Mouse (Mus musculus): ENCODE results near the gene Kcnj3.

- no peak for TF ChIP-seq CTCF (IDR thresholded peaks at IDR 0.05; ENCODE audit: control insufficient read depth, insufficient read depth, insufficient read length)
- no peak for TF ChIP-seq CEBPB (IDR thresholded peaks at IDR 0.05; ENCODE audit: low read depth)
- no peak for TF ChIP-seq USF1 (IDR thresholded peaks at IDR 0.05; ENCODE audit: low read depth)
- no peak for TF ChIP-seq FOSL1 (IDR thresholded peaks at IDR 0.05; ENCODE audit: insufficient read depth, low read length, poor library complexity, severe bottlenecking)
- TF ChIP-seq MYOG (IDR thresholded peaks at IDR 0.05; ENCODE audit: control insufficient read depth, extremely low read depth, insufficient read length) = no peak
Measured at GRCm38 (mm10) chr2:55469141-55469540, 33.4 kb downstream of the Kcnj3 start.

All from C2C12 (cell line).